In genomic region chr7:121033856-121034652, GRCm38 (mm10) we compare ENCODE assay signal across 8 mouse cellular contexts. TPM values are rescaled to one million over a fixed set of nuclear protein-coding genes. Genes with fewer than 3 reads are reported as not detected.
A peak's percentile ranks its signal among the peaks of the same experiment; 100 is the strongest.
DNase-seq lines count a peak whose midpoint lies in the region; ATAC-seq and TF ChIP-seq lines count a peak whose summit lies in the region.

Gene Mettl9 (plus strand): TSS chr7:121034445.

- peak; percentile 98 for ATAC-seq in forebrain, embryonic 16.5 days
- ATAC-seq in lung, embryonic 14.5 days (ENCODE audit: insufficient read depth) = peak; percentile 98

- H3K9ac ChIP-seq in ES-E14 (ENCODE audit: insufficient read depth, low read depth, low read length, poor library complexity, severe bottlenecking) = peak within 1 kb of the TSS; percentile 99
- peak within 1 kb of the TSS; percentile 99 for H3K9ac ChIP-seq in forebrain, embryonic 16.5 days (replicated peaks; ENCODE audit: low read depth, low read length)
- peak within 1 kb of the TSS; percentile 99 for H3K9ac ChIP-seq in lung, embryonic 14.5 days

- H3K4me3 ChIP-seq in ES-E14 (ENCODE audit: insufficient read depth in 1 of 2, low read depth in 1 of 2, low read length in 2 of 2, poor library complexity in 1 of 2, severe bottlenecking in 1 of 2) = peak within 1 kb of the TSS; percentile 85 to 99
- peak within 1 kb of the TSS; percentile 95 for H3K4me3 ChIP-seq in forebrain, embryonic 16.5 days (replicated peaks; ENCODE audit: low read length)
- H3K4me3 ChIP-seq in layer of hippocampus, adult 2 months = peak within 1 kb of the TSS; percentile 92
- H3K4me3 ChIP-seq in lung, embryonic 14.5 days (ENCODE audit: low read depth, low read length) = peak within 1 kb of the TSS; percentile 96
- H3K4me3 ChIP-seq in olfactory bulb, adult 2 months (ENCODE audit: insufficient read depth, low read depth, low read length) = peak within 1 kb of the TSS; percentile 75
- peak within 1 kb of the TSS; percentile 94 for H3K4me3 ChIP-seq in thymus, adult 2 months (ENCODE audit: control insufficient read depth, insufficient read depth, low read length)

- TF ChIP-seq CTCF in layer of hippocampus, adult 2 months (conservative IDR thresholded peaks at IDR 0.05) = peak; percentile 36
- TF ChIP-seq CTCF in lung, embryonic 14.5 days (IDR thresholded peaks at IDR 0.05; ENCODE audit: low read depth) = peak; percentile 2; the same call in 1 of the 2 replicates
- peak; percentile 6; the same call in 1 of the 2 replicates for TF ChIP-seq CTCF in olfactory bulb, adult 2 months (IDR thresholded peaks at IDR 0.05; ENCODE audit: insufficient read depth, low read depth, low read length)
- TF ChIP-seq CTCF in thymus, adult 2 months (IDR thresholded peaks at IDR 0.05; ENCODE audit: borderline replicate concordance, control insufficient read depth, extremely low read depth, insufficient read depth, low read length, poor library complexity) = no peak

- 3% methylated on average over 43 of the region's 43 CpGs for WGBS in forebrain, embryonic 16.5 days
- WGBS in lung, embryonic 14.5 days = 3% methylated on average over 42 of the region's 43 CpGs
- 2% methylated on average over 43 of the region's 43 CpGs for WGBS in olfactory bulb, adult 2 months
- 7% methylated on average over 39 of the region's 43 CpGs for whole genome bisulfite sequencing in thymus, adult 2 months

- in situ Hi-C loops in ES-E14 (cut with MboI; ENCODE audit: low sequenced_read_pairs in 2 of 2, unreplicated experiment in 2 of 2) = no loop called here

- intact Hi-C loops in heart, postnatal 36 days (cut with DNase I) = loop anchor here (2.0 to 10.0 kb wide), 3 partner anchors 51 to 399 kb away; partner anchors contain the start of genes Cdr2, Mfsd13b and Uqcrc2

- peak within 1 kb of the TSS; percentile 79 for H3K4me2 ChIP-seq in forebrain, embryonic 16.5 days (ENCODE audit: low read length)
- H3K4me2 ChIP-seq in lung, embryonic 14.5 days = peak within 1 kb of the TSS; percentile 73

- DNase-seq in ES-E14 (ENCODE audit: low read depth, low spot score) = peak; percentile 89
- DNase-seq in cerebellum, adult 11-12 months = peak; percentile 94
- DNase-seq in heart, postnatal 36 days = peak; percentile 90 to 92
- peak; percentile 92 to 94 for DNase-seq in layer of hippocampus, adult 2 months (ENCODE audit: low spot score in 2 of 2)
- DNase-seq in lung, embryonic 14.5 days = peak; percentile 98
- DNase-seq in thymus, adult 2 months = peak; percentile 89

- H3K36me3 ChIP-seq in ES-E14 (ENCODE audit: control insufficient read depth, insufficient read depth, low read length, poor library complexity, severe bottlenecking) = no peaks in the 10 kb centered on the region
- no peaks in the 10 kb centered on the region for H3K36me3 ChIP-seq in forebrain, embryonic 16.5 days (ENCODE audit: control insufficient read depth, insufficient read depth)
- H3K36me3 ChIP-seq in lung, embryonic 14.5 days (ENCODE audit: insufficient read depth) = no peaks in the 10 kb centered on the region
- no peaks in the 10 kb centered on the region for H3K36me3 ChIP-seq in thymus, adult 2 months (ENCODE audit: control insufficient read depth, insufficient read depth, low read length)

- H3K9me3 ChIP-seq in ES-E14 (ENCODE audit: control insufficient read depth, insufficient read depth, low read depth, low read length) = no peaks in the 10 kb centered on the region
- no peaks in the 10 kb centered on the region for H3K9me3 ChIP-seq in forebrain, embryonic 16.5 days (ENCODE audit: control insufficient read depth, low read length)
- no peaks in the 10 kb centered on the region for H3K9me3 ChIP-seq in lung, embryonic 14.5 days (ENCODE audit: low read depth, low read length)

- peak within 1 kb of the TSS; percentile 37 for H3K27ac ChIP-seq in ES-E14 (ENCODE audit: insufficient read depth, low read depth, low read length, poor library complexity, severe bottlenecking)
- H3K27ac ChIP-seq in forebrain, embryonic 16.5 days (ENCODE audit: low read length) = peak within 1 kb of the TSS; percentile 97
- peak within 1 kb of the TSS; percentile 94 for H3K27ac ChIP-seq in layer of hippocampus, adult 2 months
- peak within 1 kb of the TSS; percentile 97 for H3K27ac ChIP-seq in lung, embryonic 14.5 days (ENCODE audit: low read depth)
- peak within 1 kb of the TSS; percentile 70 for H3K27ac ChIP-seq in olfactory bulb, adult 2 months (ENCODE audit: insufficient read depth, low read depth, low read length)
- peak within 1 kb of the TSS; percentile 52; the same call in 1 of the 2 replicates for H3K27ac ChIP-seq in thymus, adult 2 months (ENCODE audit: control insufficient read depth, insufficient read depth, low read length)

- TF ChIP-seq POLR2A in olfactory bulb, adult 2 months (IDR thresholded peaks at IDR 0.05; ENCODE audit: insufficient read depth, low read depth, low read length) = peak; percentile 85
- peak; percentile 50; the same call in 1 of the 2 replicates for TF ChIP-seq POLR2A in thymus, adult 2 months (IDR thresholded peaks at IDR 0.05; ENCODE audit: control insufficient read depth, extremely low read depth, insufficient read depth, low read length, poor library complexity)

- 0 out of 4 replicates have a peak, but pooled peaks cover 0 to 2% of the 10 kb centered on the region in 2 experiments for H3K4me1 ChIP-seq in ES-E14 (ENCODE audit: control insufficient read depth in 2 of 2, insufficient read depth in 2 of 2, low read length in 2 of 2, poor library complexity in 1 of 2)
- peaks cover 20% of the 10 kb centered on the region for H3K4me1 ChIP-seq in forebrain, embryonic 16.5 days (replicated peaks; ENCODE audit: control insufficient read depth, insufficient read depth, low read length)
- 0 out of 2 replicates have a peak, but pooled peaks cover 3% of the 10 kb centered on the region for H3K4me1 ChIP-seq in lung, embryonic 14.5 days (ENCODE audit: insufficient read depth)
- H3K4me1 ChIP-seq in olfactory bulb, adult 2 months (ENCODE audit: control insufficient read depth, insufficient read depth, low read length) = no peaks in the 10 kb centered on the region
- H3K4me1 ChIP-seq in thymus, adult 2 months (replicated peaks; ENCODE audit: control insufficient read depth, insufficient read depth, low read length) = peaks cover 8% of the 10 kb centered on the region

- H3K27me3 ChIP-seq in forebrain, embryonic 16.5 days (replicated peaks; ENCODE audit: control insufficient read depth, insufficient read depth, low read length) = peaks cover 4% of the 10 kb centered on the region; the same call in 1 of the 2 replicates
- no peaks in the 10 kb centered on the region for H3K27me3 ChIP-seq in lung, embryonic 14.5 days (ENCODE audit: insufficient read depth, low read length)
- H3K27me3 ChIP-seq in thymus, adult 2 months (ENCODE audit: control insufficient read depth, insufficient read depth, low read length) = no peaks in the 10 kb centered on the region; the same call in 1 of the 2 replicates

TF ChIP-seq in ES-E14, 5 proteins besides CTCF, POLR2A, EP300 and RAD21:
- TF ChIP-seq ZC3H11A (IDR thresholded peaks at IDR 0.05; ENCODE audit: borderline replicate concordance, low read depth, low read length) = no peak
- no peak for TF ChIP-seq MAFK (IDR thresholded peaks at IDR 0.05; ENCODE audit: insufficient read depth, low read depth, low read length)
- peak; percentile 89 for TF ChIP-seq HCFC1 (IDR thresholded peaks at IDR 0.05; ENCODE audit: borderline replicate concordance, insufficient read depth, low read length)
- TF ChIP-seq CHD2 (IDR thresholded peaks at IDR 0.05; ENCODE audit: low read depth, low read length) = peak; percentile 61; the same call in 1 of the 2 replicates
- TF ChIP-seq ZNF384 (IDR thresholded peaks at IDR 0.05; ENCODE audit: low read depth, low read length) = no peak

RNA-seq across cellular contexts. Expression of gene Mettl9, which starts in this region (rescaled TPM):
- total RNA-seq in ES-E14 (2012; rRNA removed) = 21.0 and 26.7 TPM in 2 replicates
- polyA plus RNA-seq in forebrain, embryonic 16.5 days (2015; fragmentation: Nextera tagmentation; extraction: Ambion mirVana) = 207 and 229 TPM in 2 replicates
- total RNA-seq in heart, postnatal 36 days (2021) = 10 to 100 TPM; 85.7 to 93.0 TPM
- 10 to 100 TPM; 77.3 to 82.7 TPM for total RNA-seq in layer of hippocampus, adult 2 months (2021)
- polyA plus RNA-seq in lung, embryonic 14.5 days (2014; fragmentation: Nextera tagmentation; extraction: Ambion mirVana) = 166 and 180 TPM in 2 replicates
- polyA plus RNA-seq in olfactory bulb, adult 2 months (2012; ENCODE audit: insufficient read depth, insufficient read length, low replicate concordance, missing spikeins) = not detected in 2 replicates
- polyA plus RNA-seq in thymus, adult 2 months (2012; rRNA removed) = 20.7 and 28.1 TPM in 2 replicates

Comparison
In these comparisons a context has a peak if more than half of its experiments do, and no peak if none do; other contexts are left out.
1. Peak in every context shown above with its lines: DNase-seq, ATAC-seq, H3K4me3 ChIP-seq and H3K27ac ChIP-seq.
2. RNA of gene Mettl9 (polyA plus RNA-seq): 207 to 229 TPM in forebrain, embryonic 16.5 days, 166 to 180 TPM in lung, embryonic 14.5 days and 20.7 to 28.1 TPM in thymus, adult 2 months; not detected in olfactory bulb, adult 2 months; every median in the first group is over 10 times any median in the second.
3. H3K27ac ChIP-seq: peak in every context shown above with its lines; median percentile 97 in forebrain, embryonic 16.5 days; 97 in lung, embryonic 14.5 days; 94 in layer of hippocampus, adult 2 months; 70 in olfactory bulb, adult 2 months; 52 in thymus, adult 2 months; 37 in ES-E14.